Mouse (Mus musculus) natural killer cell, adult 2 months (primary cell): Measurements from ENCODE around the gene Slc37a1.

ENCODE experiments used
- DNase-seq, 2 experiments: peaks; one replicate each; pipeline ENCODE4 v3.0.0; 2022; ENCODE audit warnings: low spot score in 2 of 2

Gene Slc37a1

DNA sequence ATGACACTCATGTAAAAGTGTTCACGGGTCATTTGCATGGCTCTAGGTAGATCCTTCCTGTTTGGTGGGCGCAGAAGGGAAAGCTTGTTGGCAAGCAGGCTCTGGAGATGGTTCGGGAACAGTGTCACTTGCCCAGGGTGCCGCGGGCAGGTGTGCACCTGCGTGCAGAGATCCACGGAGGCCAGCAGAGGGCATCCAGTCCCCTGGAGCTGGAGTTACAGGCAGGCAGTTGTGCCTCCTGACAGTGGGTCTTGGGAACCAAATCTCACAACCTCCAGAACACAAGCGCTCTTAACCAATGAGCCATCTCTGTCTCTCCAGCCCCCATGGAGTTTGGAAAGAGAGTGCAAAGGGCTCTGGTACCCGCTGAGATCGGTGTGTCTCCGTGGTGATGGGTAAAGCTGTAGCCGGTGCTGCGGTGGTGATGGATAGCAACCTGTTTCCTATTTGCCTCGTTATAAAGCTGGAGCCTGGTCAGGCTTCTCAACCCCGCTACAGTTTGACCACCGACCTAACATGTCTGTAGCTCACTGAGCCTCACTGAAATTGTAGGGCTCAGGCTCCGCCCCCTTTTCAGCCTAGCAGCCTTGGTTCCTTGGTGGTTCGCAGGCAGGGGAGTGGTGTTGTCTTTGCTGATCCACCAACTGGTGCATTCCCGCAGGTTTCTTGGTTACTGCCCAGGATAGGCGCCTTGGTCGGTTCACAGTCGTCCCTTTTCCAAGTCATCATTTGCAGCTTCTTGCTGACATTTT is 31.1 kb downstream of the Slc37a1 start:
- no peak for DNase-seq

DNA sequence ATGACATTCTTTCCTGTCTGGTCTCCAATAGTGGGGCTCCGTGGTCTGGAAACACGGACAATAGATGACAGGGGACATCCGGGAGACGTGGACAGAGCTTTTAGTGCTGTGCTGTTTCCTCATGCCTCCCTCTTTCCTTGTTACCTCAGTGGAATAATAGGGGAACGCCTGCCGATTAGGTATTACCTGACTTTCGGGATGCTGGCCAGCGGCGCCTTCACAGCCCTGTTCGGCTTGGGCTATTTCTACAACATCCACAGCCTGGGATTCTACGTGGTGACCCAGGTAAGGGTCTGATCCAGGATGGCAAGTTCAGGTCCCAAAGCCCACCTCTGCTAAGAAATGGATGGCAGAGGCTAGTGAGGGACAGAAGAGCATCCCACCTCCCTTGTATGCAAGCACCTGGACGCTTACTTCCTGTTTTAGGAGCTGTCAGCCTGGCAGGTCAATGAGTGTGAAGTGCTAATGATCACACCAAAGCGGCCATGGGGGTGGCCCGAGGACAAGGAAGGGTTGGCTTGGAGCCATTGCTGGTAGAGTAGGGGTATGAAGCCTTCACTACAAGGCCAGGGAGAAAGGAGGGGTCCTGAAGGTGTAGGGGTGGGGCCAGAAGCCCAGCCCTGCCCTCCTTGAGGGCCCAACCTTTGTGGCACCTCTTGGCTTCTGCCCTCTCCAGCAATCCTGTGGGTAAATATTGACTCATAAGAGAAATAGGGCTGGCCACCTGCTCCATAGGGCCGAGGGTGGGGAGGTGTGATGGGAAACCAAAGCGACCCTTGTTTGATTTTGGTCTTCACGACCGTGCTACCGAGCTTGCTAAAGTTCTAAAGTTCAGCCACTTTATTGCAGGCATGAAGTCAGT is 32.5 kb downstream of the Slc37a1 start:
- DNase-seq = no peak

DNA sequence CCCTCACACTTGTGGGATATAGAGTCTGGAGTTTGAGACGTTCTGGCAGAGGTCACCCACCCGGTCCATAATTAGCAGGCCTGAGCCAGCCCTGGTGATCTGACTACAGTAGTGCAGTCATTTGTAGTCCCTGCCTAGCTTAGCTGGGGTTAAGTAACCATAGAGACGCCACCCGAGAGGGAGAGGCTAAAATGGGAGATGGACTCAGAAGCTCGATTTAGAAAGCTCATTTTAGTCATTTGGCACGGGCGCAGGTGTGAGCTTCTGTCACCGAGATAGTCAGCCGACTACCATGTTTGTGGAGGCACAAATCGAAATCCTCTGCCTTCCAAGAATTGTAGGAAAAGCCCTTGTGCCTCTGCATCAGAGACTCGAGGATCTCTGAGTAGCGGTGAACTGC is 34.8 kb downstream of the Slc37a1 start:
- no peak for DNase-seq

DNA sequence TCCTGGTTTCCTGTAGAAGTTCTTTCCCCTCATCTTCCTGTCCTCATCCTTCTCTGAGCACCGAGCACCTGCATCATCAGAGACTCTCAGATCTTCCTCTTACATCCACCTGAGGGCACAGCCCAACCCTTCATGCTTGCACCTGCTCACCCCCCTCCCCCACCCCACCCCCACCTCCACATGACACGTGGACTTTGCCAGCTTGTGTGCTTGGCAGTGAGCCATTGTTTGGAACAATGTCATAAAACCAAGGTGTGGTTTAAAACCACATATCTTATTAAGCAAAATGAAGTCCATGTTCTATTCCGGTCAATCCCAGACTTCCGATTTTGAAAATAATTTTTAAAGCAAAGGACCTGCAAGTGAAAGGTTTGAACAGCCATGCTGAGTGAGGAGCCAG is 35.9 kb downstream of the Slc37a1 start:
- no peak for DNase-seq

DNA sequence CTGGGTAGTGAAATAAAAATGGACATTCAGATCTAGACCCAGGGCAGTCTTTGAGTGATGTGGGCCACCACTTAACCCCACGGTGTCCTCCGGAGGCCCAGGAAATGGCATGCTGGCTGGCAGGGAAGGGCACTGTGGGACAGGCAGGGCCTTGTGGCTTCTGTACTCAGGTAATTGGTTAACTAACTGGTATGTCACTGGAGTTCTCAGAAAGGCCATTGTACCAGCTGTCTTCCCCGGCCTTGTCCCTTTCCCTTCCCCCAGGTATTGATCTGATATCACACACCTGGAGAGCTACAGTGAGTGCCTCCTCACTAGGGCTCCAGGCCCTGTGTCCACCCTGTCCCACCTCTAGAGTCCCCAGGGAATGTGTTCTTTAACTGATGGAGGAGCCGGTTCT is 36.8 kb downstream of the Slc37a1 start:
- no peak for DNase-seq

DNA sequence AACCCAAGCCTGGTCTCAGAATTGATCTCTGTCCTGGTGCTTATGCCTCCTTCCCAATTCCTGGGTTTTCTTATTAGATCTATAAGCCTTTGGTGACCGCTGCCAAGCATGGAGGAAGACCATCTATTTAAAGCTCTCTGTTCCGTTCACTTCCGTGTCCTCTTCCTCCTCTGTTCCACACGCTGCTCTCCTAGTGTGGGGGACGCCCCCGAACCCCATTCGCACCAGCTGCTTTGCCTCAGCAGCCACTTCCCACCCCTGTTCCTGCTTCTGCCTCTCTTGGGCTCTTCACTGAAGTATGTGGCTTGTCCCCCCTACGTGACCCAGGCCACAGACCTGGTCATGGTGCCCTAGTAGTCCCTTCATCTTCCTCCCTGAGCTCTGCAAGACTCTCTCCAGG is 37.6 kb downstream of the Slc37a1 start:
- no peak for DNase-seq

DNA sequence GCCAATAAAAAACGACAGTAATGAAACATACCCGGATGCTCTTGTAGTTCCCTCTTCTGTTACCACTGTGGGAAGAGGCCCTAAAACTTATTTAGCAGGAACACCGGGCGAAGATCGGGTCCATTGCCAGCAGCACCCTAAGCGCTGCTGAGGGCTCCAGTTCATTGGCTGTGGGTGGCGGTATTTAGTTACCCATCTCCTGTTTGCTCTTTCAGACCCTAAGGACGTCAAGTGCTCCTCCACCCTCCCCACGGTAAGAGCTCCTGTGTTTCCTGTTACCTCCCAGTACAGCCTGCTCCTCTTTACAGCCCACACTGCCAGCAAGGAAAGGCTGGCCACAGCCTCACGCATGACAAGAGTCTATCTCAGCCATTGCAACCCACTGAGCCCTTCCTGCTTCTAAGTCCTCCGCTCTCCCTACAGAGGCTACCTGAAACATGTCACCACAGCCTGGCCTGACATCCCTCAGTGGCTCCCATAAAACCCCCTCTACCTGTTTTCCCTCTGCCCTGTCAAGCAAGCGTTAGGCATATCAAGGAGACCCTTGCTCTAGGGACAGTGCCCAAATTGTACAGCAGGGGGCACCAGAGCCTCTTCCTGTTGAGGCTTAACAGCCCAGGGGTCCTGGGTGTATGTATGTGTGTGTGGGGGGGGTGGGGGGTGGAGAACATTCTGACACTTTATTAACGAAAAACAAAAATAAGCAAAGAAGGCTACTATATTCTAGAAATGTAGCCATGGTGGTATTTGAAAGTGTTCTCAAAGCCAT is 39.0 kb downstream of the Slc37a1 start:
- DNase-seq = peak; percentile 57 to 59

DNA sequence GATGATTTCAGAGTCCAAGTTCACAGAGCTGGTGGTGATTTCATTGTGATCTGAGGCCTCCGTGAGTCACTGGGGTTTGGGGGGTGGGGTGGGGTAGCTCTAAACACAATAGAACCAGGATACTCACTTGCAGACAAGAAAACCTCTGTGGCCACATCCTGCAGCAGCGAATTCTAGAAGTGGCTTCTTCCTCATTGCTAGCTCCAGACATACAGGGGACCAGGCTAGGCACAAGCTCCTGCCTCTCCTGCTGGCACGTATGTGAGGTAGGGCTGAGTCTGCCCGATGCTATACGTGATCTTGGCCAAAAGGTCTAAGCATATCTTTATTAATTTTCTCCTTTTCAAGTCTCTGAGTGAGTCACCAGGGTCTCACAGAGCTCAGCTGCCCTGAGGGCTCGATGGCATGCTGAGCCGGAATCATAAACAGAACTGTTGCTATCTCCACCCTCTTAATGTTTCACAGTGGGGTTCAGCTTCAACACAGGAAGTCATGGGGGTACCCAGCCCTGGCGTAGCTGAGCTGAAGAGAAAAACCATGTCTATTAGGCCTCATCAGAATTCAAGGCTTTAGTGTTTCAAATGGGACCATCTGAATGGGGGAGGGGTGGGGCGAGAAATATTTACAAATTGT is 39.7 kb downstream of the Slc37a1 start:
- DNase-seq = peak; percentile 59 to 74

DNA sequence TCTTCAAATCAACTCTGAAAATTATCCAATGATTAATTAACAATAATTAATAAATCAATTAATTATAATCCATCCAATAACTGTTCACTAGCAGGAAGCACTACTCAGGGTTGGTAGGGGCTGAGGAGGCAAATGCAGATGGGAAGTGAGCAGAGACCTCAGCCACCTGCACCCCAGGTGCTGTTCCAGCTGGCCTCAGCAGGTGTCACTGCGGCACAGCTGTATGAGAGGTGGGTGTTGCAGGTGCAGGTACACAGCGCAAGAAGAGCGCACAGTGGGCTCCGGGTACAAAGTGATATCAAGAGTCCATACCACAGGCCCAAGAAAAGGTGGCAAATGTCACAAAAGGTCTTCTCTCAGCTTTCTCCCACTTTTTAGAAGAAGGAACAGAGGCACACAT is 41.9 kb downstream of the Slc37a1 start:
- DNase-seq = no peak

DNA sequence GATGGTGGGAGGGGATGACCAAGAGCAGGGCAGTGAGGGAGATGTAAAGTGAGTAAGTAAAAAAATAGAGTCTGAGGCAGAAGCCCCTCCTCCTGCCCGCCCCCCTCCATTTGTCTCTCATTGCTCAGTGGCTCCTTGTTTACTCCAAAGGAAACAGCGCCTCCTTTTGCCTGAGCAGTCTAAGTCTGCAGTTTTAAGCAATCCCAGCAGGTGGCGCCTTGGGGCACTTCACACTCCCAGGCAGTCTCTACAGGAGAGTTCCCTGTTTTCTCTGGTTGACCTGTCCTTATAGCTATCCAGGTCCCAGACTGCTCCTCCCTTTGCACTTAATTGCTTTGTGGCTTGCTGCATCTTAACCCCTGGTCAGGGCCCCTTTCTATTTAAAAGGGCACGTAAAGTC is 44.0 kb downstream of the Slc37a1 start:
- peak; percentile 17 to 44 for DNase-seq

DNA sequence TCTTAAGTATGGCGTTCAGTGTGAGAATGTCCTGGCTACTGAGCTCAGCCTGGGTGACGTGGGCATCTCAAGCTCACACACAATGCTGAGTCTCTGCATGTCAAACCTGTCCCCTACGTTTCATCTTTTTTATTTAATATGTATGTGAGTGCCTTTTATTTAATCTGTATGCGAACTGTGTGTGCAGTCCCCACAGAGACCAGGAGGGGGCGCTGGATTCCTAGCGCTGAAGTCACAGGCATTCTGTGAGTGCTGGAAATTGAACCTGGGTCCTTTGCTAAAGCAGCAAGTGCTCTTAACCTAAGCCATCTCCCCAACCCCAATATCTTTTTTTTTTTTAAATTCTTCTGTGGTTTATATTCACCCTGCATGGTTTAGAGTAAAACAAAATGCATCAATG is 44.7 kb downstream of the Slc37a1 start:
- no peak for DNase-seq

DNA sequence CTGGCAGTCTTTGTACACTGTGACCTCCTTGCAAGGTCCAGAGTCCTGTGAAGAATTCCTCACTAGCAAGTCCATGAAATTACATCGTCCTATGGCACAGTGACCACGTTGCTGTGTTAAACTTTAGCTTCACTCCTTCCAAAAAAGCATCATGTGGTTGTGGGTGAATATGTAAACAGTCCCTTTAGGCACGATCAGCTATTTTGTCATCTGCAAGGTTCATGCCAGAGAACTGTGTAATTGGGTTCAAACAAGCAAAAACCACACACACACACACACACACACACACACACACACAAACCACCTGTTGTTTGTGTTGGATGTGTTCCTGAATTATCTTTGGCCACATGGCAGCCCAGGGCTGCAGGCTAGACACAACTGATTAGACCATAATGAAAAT is 45.3 kb downstream of the Slc37a1 start:
- no peak for DNase-seq

DNA sequence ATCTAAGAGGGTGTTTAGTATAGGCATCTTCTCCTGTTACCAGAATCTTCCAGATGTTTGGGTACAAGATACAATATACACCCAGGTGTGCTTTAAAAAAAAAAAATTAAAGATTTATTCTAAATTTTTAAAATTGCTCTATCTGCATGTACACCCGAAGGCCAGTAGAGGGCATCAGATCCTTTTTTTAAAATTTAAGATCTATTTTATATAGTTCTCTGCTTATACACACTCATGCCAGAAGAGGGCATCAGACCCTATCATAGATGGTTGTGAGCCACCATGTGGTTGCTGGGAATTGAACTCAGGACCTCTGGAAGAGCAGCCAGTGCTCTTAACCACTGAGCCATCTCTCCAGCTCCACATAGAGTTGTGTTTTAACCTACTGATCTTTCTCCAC is 45.7 kb downstream of the Slc37a1 start:
- DNase-seq = no peak

DNA sequence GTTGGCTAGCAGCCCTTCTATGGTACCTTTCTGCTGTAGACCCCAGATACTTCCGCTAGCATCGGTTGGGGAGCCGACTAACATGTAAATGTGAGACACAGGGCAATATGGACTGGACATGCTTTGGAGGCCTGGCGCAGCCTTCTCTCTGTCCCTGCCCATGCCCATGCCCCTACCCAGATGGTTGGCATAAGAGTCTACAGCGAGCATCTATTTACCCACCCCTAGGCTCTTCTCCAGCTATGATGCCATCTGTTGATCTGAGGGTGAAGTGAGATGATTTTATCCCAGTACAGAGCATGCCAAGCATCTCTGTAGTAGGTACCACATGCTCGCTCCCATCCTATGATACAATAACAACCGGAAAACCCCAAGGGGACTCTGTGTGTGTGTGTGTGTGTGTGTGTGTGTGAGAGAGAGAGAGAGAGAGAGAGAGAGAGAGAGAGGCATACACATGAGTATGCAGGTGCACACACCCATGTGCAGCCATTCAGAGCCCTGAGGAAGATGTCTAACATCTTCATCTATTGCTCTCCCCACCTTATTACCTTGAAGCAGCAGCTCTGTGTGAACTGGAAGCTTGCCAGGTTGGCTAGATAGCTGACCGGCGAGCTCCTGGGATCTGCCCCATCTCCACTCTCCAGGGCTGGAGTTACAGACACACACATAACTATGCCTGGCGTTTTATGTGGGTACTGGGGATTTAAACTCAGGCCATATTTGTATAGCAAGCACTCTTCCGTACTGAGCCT is 48.1 kb downstream of the Slc37a1 start:
- no peak for DNase-seq

DNA sequence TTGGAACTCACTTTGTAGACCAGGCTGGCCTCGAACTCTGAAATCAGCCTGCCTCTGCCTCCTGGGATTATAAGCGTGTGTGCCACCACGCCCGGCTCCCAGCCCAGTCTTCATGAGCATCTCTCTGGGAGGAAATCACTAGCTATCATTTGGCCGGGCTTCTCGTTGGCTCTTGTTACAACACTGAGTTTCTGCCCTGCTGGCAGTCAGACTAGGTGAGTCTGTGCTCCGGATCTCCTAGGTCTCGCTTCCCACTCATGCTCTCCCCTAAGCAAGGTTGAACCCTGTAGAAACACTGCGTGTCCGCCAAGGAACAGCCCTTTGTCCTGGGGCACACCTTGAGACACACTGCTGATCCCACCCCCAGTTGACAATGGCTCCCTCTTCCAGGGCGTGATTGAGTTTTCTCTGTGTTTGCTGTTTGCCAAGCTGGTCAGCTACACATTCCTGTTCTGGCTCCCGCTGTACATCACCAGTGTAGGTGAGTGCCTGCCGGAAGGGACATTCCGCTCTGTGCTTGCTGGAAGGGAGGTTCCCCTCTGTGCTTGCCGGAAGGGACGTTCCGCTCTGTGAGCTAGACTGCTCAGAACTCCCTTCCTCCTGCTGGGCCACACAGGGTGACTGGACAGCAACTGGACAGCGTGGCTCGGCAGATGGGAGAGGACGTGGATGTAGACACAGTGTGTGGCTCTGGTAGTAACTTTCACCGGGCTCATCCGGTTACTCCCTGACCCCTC is 48.9 kb downstream of the Slc37a1 start:
- DNase-seq = no peak

DNA sequence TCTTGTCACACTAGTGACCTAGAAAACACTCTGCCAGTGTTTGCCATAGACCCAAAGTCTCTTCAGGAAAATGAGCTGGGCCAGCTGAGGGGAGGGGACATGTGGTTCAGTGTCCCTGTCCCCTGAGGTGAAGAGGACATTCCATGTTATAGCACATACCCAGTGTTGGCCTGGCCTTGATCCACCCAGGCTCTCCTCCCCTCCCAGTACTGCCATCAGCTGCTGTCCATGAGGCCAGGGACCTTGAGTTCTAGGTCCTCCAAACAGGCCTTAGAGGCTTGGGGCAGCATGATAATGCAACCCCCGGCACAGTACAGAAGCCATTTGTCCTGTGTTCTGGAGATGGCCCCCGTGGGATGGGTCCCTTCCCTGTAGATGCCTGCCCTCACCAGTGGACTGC is 53.2 kb downstream of the Slc37a1 start:
- DNase-seq = no peak

DNA sequence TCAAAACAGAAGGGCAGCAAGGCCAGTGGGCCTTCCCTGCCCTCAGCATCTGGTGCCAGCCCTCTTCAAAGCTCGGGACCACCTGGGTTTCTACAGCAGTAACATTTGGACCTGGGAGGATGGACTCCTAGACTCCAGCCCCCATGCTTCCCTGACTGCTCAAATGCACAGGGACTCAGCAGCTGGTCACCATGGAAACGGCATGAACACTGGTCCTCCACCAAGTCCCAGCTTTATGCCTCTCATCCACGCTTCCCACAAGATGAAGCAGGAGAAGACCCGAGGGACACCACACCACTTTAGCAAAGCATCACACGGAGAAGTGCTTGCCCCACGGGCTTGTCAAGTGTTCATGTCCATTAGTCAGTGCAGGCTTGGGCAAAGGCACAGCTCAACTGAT is 55.6 kb downstream of the Slc37a1 start:
- DNase-seq = no peak

DNA sequence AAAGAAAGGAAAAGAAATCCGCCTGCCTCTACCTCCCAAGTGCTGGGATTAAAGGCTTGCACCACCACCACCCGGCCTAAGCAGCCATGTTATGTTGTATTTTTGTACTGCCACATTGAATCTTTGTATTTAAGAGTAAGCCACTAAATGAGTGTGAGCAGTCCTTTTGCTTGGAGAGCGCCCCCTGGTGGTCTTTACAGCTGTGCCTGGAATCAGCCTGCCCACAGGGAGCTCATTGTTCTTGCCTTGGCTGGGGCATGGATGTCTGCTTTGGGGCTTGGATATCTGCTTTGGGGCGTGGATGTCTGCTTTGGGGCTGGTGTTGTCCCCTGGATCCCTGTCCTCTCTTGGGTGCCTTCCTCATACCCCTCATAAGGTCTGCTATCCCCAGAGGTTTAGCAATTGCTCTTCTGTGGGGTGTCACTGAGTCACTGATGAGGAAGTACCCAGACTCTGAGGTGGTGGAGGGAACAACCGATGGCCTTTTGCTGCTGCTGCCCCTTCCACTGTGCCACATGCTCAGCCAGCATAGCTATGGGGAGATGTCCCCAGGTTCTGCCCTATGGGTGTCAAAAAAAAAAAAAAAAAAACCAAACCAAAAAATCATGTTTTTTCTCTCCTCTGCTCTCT is 57.7 kb downstream of the Slc37a1 start:
- peak; percentile 62 to 76 for DNase-seq

DNA sequence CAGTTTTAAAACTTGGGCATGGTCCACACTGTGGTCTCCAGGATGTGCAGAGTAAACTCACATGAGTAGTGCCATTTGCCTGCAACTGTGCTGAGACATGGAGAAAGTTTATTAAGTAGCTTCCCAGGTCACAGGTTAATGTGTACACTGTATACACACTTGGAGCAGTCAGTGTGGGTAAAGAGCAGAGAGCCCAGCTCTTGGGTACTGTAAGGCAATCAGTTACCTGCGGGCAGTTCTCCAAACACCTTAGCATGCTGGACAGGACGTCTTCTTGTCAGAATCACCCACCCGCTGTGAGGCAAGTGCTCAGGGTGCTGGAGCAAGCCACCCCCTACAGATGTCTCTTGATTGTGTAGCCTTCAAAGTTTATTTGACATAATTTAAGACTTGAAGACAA is 58.2 kb downstream of the Slc37a1 start:
- no peak for DNase-seq

DNA sequence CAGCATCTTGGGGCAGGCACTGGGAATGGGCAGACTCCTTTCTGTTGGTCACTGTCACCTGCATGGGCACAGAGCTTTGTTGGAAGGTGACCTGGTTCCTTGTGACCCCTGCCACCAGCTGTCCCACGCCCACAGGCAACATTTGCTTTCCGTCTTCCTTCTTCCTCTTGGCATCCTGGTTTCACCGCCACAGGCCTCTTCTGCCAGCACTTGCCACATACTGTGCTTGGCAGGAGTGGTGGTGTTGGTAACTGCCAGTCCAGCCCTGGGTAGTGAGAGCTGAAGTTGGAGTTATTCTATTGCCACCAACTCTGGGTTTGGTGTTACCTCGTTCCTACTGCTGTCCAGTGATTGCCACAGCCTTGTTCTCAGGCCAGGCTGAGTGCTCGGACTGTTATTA is 61.5 kb downstream of the Slc37a1 start:
- DNase-seq = no peak
